Mouse (Mus musculus) cerebellum, adult 9-10 months (tissue): ENCODE data around the gene Gch1.

Experiments
- DNase-seq: peaks from one replicate; pipeline ENCODE4 v3.0.0; 2022

Gch1 gene

DNA sequence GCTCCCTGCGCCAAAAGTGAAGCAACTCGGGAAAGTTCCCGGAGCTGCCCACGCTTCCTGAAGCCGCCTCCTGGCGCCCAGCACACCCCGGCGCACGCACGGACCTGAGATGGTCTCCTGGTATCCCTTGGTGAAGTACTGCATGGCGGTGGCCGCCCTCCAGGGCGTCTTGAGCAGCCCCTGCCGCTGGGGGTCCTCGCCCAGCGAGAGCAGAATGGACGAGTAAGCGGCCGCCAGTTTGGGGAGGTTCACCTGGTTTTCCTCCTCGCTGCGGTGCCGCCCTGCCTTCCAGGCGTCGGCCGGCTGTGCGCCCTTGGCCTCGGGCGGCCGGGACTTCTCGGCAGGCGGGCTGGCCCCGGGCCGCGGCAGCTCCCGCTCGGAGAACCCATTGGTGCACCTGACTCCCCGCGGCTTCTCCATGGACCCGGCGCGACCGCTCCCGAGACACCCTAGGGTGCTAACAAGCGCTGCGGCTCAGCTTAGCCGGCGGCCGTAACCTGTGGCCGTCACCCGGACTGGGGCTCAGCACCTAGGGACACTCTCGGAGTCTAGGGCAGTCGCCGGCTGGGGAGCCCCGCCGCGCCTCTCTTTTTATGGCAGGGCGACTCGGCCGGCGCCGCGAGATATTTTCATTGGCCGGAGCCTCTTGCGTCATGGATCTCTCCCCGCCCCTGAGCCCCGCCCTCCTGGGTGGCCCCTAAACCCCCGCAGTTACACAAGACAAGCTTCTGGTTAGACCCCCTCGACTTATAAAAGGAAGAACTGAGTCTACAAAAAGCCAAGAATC is at the start of gene Gch1:
TSS of gene Gch1 (minus strand) at position 566 of the 787 bp plus-strand sequence.
- DNase-seq = peak; percentile 17

DNA sequence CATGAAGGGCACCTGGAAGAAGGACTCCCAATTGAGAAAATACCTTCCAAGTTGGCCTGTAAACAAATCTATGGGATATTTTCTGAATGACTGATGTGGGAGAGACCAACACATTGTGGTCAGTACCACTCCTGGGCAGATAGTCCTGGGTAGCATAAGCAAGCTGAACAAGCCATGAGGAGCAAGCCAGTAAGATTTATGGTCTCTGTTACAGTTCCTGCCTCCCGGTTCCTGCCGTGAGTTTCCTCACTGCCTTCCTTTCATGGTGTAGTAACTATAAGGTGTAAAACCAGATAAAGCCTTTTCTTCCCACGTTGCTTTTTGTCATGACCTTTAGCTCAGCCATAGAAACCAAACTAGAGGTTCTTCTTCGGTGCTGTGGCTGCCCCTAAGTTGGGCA is 48.1 kb upstream of the Gch1 start:
- no peak for DNase-seq

DNA sequence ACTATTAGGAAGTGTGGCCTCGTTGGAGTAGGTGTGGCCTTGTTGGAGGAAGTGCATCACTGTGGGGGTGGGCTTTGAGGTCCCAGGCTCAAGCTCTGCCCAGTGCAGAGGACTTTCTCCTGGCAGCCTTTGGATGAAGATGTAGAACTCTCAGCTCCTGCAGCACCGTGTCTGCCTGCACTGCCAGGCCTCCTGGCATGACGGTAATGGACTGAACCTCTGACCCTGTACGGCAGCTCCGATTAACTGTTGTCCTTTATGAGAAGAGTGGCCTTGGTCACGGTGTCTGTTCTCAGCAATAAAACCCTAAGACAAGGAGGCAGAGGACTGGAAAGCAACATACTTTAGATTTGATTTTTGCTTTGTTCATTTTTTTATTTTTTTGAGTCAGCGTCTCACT is 47.3 kb upstream of the Gch1 start:
- no peak for DNase-seq

DNA sequence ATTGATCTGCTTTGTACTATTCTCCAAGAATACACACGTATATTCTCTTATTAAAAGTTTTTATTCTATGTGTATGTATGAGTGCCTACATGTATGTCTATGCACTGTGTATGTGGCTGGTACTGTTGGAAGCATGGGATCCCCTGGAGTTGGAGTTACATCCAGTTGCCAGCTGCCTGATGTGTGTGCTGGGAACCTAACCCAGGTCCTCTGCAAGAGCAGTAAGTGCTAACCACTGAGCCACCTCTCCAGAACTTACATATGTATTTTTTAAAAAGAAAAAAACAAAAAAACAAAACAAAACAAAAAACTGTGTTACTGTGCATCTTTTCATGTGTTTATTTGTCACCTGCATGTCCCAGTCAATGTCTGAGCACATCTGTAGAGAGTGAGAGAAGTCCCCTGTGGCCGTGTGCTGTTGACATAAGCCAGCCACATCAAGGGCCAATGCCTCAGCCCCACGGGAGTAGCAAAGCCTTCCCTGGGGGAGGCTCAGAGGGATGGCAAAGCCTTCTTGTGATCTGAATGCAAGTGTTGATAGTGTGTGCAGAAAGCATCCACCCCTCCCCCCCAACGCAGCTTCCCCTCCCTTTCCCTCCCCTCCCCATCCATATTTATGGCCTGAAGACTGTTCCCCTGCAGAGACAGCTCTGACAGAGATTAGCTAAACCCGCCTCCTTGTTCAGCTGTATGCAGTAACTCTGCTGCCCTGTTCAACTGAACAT is 45.5 kb upstream of the Gch1 start:
- DNase-seq = no peak

DNA sequence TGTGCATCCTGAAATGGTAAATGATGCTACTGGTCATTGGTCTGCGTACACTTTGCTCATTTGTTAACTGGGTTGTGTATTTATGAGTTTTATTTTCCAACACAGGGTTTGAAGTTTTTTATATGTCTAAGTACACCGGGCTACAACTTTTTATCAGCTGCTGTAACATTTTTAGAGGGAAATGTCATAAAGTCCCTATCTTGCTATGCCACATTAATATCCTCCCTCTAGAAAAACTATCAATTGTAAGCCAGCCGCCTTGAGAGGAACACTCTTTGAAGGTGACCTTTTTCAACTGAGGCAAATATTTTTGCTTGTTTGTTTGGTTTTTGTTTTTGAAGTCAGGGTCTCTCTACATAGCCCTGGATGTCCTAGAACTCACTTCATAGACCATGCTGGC is 44.8 kb upstream of the Gch1 start:
- no peak for DNase-seq

DNA sequence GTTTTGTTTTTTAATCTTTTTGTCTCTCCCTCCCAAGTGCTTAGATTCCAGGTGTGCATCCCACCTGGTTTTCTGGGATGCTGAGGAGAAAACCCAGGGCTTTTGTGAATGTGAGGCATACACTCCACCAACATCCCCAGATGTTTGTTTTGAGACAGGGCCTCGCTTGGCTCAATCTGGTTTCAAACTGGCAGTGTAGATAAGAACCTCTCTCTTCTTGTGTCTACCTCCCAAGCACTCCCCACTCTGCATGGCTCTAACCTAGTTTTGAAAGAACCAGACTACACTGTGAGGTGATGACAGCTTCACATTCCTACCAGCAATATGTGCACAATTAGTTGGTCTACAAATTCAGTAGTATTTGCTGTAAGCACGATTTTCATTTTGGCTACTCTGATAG is 44.4 kb upstream of the Gch1 start:
- no peak for DNase-seq

DNA sequence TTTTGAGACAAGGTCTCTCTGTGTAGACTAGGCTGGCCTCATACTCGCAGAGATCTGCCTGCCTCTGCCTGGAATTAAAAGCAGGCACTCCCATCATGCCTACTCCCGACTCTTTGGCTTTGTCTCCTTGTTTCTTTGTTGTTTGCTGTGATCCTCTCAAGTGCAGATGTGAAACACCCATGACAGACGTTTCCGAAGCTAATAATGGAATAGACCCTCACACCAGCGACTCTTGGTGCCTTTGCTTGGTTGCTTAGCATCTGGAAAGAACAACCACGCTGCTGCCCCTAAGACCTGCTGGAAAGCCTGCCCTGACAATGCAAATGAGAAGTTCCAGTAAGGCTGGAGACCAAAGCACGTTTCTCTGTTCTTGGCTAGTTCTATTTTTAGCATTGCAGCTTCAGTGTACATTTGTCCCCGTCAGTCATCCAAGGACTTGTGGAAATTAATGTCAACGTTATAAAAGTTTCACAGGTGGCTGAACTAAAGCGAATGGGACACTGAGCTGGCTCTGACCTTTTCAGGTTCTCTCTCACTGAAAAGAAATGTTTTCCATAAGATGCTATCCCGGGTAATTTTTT is 40.7 kb upstream of the Gch1 start:
- no peak for DNase-seq

DNA sequence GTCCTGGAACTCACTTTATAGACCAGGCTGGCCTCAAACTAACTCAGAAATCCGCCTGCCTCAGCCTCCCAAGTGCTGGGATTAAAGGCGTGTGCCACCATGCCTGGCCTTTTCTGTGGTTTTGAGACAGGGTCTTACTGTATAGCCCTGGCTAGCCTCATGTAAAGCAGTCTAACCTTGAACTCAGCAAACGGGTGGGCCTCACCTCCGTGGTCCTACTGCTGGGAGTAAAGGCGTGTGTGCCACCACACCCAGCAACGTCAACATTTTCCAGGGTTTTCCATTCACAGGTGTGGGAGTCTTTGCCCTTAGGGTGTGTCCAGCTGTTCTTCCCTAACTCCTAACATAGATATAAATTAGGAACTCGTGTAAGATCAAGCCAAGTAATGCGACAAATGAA is 36.7 kb upstream of the Gch1 start:
- DNase-seq = no peak

DNA sequence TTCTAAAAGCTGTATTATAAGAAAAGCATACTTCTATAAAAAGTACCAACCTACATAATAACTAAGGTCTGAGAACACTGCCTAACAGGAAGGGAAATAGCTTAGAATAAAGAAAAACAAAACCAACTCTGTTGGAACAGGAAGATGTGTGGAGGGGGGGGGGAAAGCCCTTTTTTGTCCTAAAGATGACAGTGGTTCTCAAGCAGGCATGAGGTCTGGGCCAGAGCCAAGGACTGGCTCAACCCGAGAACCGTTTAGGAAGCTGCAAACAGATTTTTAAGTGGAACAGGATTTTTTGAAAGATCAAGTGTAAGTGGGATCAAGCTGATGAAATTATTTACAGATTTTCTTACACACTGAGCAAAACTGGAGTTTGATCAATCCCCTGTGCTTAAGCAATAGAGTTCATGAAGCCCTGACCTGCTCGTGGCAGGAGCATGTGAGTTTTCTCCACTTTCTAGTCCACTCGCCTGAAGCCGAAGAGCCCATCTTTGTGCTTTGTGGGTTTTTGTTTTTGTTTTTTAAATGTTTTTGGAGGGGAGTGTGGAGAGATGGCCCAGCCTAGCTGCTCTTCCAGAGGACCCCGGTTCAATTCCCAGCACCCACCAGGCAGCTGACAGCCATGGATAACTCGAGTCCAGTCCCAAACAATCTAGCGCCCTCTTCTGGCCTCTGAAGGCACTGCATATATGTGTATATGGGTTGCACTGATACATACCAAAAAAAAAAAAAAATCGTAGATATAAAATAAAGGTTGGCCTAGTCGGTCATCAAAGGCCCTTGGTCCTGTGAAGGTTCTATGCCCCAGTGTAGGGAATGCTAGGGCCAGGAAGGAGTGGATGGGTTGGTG is 35.5 kb upstream of the Gch1 start:
- no peak for DNase-seq

DNA sequence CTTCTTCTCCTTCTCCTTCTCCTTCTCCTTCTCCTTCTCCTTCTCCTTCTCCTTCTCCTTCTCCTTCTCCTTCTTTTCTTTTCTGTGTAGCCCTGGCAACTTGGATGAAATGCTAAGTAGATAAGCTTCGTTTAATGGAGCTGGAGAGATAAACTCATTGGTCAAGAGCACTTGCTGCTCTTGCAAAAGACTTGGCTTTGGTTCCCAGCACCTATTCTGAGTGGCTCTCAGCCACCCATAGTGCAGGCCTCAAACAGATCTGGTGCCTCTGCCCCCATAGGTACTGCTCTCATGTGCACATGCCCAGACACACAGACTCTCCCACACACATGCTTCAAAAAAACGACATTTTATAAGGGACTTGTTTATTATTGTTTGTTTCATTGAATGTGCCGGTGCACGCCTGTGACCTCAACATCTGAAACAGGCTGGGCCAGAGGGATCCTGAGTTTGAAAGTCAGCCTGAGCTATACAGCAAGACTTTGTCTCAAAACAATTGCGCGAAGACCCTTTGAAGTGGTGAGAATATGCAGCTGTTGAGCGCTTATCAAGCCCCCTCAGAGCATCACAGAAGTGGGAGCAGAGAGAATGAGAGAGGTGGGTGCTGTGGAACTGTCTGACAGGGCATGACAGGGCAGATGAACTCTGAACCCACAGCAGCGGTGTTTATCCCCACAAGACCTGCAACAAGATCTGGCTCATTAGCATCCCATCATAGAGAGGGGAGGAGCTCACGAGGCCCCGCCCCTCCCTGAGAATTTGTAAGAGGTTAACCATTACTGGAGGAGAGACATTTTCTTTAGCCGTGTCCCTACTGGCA is 33.6 kb upstream of the Gch1 start:
- DNase-seq = no peak

DNA sequence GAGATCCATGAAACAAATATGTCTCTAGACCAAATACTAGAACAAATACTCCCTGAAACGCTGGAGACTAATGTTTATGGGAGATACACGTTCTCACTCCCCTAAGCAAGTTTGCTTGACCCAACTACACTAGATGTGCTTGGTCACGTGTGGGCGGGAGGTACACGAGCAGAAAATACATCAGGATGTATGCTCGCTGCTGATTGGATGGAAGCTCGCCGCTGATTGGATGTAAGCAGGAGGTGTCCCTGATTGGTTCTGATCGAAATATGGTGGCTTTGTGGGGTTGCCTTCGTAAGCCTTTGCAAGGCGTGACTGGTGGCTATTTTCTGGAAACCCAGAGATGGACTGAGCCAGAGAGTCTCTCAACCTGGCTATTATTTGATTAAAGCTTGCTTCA is 32.4 kb upstream of the Gch1 start:
- DNase-seq = no peak

DNA sequence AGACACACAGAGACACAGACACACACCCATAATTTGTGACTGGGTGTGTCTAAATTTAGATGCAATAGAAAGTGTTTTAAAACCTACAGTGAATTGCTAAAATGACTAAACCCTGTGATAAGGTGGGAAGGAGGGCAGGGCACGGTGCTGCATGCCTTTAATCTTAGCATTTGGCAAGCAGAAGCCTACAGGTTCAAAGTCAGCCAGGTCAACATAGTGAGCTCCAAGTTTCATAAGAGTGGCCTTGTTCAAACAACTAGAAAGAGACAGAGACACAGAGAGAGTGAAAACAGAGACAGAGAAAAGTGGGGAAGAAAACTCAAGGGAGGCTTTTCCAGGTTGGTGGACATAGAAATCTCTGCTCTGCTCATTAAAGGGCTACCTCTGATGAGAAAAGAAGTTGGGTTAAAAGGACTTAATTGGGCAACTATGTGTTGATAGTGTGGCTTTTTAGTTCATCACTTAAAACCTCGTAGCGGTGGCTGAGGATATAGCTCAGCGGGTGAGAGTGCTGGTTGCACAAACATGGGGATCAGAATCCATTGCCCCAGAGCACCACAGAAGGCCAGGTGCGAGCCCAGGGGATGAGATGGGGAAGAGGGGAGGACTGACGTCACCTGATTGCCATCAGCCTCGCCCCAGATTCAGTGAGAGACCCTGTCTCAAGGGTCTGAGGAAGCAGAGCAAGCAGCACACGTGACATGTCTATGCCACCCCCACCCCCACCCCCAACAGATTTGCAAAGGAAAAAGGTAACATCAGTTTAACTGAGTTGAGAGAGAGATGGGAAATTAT is 31.2 kb upstream of the Gch1 start:
- DNase-seq = no peak

DNA sequence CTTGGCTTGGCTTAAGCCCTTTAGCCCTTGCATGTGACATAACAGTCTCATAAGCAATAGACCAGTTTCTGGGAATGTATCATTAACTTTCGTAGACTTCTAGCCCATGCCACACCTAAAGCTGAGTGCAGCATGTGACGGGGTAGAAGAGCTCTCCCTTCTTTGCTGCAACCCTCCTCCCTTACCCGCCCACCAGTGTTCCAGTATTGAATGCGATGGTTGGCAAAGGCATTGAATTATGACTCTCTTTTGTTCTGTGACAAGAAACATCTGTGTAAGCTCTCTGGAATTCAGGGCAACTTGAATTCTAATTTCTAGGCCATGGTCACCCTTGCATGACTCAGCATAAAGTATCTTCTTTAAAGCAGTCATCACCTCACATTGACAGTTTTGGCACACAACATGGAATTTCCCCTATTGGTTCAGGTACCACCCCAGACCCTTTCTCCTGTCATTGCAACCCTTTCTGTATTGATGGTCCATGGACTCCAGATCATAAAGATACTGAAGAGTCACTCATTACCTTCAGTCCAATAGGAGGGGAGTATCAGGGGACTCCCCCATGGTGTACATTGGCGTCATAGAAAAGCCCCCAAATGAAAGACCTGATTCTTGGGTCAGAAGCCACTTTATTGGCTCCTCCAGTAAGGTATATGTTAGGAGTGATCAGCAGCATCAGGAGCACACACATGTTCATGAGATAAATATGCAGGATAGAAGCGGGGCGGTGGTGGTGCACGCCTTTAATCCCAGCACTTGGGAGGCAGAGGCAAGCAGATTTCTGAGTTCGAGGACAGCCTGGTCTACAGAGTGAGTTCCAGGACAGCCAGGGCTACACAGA is 29.8 kb upstream of the Gch1 start:
- DNase-seq = no peak

DNA sequence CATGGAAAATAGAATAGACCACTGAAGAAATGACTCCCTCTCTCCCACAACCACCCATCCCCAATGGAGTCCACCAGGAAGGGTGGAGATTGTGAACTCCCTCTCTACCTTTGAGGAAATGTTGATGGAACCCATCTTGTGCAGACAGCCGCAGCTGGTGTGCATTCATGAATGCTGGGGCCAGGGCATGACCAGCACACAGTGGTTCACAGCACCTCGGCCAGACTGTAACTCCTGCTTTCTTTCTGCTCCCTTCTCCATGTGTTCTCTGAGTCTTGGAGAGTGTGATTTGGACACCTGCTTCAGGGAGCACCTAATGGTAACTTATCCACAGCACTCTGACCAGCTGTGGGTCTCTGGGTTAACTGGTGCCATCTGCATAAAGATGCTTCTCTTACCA is 27.3 kb upstream of the Gch1 start:
- DNase-seq = no peak

DNA sequence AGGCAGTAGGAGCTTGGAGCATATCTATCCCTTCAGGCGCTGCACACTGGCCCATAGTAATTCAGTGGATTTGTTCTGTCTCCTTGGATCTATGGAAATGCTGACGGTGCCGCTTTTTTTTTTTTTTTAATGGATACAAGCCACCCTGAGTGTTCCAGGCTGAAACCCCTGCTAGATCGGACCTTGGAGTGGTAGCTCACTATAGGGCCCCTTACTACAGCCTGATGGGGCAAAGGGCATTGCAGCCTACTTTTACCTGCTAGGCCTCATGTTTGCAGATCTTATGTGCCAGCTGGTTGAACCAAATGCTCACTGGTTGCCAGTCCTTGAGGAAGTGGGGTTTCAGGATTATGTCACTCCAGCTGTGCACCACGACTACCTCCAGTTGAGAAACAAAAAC is 25.2 kb upstream of the Gch1 start:
- no peak for DNase-seq

DNA sequence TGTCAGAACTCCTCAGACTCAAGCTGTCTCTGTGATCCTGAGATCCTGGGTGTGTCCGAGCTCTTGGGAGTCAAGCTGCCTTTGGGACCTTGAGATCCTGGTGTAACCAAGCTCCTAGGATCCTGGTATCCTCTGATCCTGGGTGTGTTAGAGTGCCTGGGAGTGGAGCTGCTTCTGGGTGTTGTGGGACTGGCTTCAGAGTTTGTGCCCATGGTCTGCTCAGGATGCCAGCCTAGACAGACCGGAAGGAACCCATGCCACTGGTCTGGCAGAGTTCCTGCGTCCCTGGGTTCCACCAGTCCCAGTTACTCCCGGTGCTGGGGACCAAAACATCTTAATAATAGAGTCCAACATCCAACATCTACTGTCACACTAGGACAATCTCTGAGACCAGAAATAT is 24.1 kb upstream of the Gch1 start:
- no peak for DNase-seq

DNA sequence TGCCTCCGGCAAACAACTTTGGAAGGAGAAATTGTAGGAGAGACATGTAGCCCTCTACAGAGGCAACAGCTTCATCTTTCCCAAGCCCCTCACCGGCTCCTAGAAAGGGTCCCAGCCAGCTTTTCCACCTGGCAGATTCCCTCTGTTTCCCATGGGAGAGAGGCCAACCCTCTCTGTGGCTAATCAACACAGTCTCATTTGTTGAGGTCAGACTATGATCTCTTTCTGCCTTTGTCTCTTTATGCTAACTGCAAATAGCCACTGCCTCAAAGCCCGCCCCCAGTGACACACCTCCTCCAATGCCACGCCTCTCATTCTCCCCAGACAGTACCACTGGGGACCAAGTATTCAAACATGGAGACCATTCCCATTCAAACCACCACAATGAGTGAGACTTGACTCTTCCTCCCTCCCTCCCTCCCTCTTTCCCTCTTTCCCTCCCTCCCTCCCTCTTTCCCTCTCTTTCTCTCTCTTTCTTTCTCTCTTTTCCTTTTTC is 20.5 kb upstream of the Gch1 start:
- no peak for DNase-seq

DNA sequence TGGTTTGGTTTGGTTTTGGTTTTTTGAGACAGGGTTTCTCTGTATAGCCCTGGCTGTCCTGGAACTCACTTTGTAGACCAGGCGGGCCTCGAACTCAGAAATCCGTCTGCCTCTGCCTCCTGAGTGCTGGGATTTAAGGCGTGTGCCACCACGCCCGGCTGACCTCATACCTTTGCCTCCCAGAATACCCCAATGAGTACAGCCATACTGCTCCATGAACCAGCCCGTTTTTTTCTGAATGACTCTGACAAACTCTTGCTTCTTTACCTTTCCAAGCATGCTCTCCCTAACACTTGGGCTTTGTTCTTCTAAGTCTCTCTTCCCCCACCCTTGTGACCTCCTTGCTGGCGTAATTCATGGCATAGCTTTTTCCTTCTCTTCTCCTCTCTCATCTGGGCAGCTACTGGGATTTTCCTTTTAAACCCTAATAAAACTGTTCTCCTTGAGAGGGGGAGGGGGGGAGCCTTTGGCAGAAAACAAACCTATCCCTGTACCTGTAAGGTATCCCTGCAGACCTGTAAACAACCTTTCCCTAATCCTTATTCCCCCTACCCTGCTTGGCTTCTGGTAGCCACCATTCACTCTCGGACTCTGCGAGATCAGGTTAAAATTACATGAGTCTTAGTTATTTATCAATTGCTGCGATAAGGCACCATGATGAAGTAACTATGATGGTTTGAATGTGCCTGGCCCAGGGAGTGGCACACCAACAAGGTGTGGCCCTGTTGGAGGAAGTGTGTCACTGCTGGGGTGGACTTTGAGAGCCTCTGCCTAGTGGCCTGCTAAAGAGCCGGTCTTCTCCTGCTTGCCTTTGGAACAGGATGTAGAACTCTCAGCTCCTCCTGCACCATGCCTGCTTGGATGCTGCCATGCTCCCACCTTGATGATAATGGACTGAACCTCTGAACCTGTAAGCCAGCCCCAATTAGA is 19.6 kb upstream of the Gch1 start:
- DNase-seq = no peak

DNA sequence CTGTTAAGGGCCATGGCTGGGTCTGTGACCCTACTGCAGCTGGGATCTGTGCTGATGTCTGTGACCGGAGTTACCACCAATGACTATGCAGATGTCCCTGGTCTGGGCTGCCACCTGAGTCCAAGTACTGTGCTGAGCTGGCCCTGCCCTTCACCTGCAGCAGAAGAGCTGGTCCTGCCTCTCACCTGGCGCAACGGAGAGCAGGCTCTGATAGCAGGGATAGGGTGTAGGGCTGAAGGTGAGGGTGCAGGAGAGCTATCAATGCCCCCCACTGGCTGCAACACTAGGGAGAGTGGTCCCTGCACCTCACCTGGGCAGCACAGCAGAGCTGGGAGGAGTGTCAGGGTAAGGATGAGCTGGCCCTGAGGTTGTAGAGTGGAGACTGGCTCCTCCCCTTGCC is 17.4 kb upstream of the Gch1 start:
- DNase-seq = no peak
